Mouse (Mus musculus) embryo, embryonic 11 days (tissue): ENCODE measurements around the gene Phactr3.
"Not testable (repeated sequence)": the region's sequence is repeated elsewhere in the genome, so short reads cannot be mapped to it uniquely, and the experiment has no call there.

Experiments
- DNase-seq: peaks from one replicate; pipeline ENCODE4 v3.0.0-alpha.2; 2015

The Phactr3 gene

GRCm38 (mm10) chr2:178118801-178119560, at the start of gene Phactr3:
Gene Phactr3, plus strand, starts transcription at chr2:178118975.
- peak; percentile 45 for DNase-seq

GRCm38 (mm10) chr2:178078166-178078717, 40.5 kb upstream of the Phactr3 start, which contains the start of gene Zfp931:
Gene Zfp931, minus strand, starts transcription at chr2:178078476.
- not testable (repeated sequence) for DNase-seq

- DNase-seq = no peak
These were observed 29.2 kb upstream of the Phactr3 start for GRCm38 (mm10) chr2:178089586-178089985.

- DNase-seq = peak; percentile 66
These were observed 20.8 kb upstream of the Phactr3 start for GRCm38 (mm10) chr2:178098021-178098420.

GRCm38 (mm10) chr2:178101957-178102356, 16.8 kb upstream of the Phactr3 start:
- peak; percentile 76 for DNase-seq

GRCm38 (mm10) chr2:178117946-178118345, 829 bp upstream of the Phactr3 start:
- peak; percentile 82 for DNase-seq

GRCm38 (mm10) chr2:178119561-178120355, 983 bp downstream of the Phactr3 start:
- DNase-seq = no peak

- no peak for DNase-seq
These were observed 1.5 kb downstream of the Phactr3 start for GRCm38 (mm10) chr2:178120356-178120645.

GRCm38 (mm10) chr2:178120651-178121374, 2.0 kb downstream of the Phactr3 start:
- DNase-seq = no peak

GRCm38 (mm10) chr2:178121375-178121688, 2.6 kb downstream of the Phactr3 start:
- no peak for DNase-seq

- peak; percentile 57 for DNase-seq
These were observed 3.3 kb downstream of the Phactr3 start for GRCm38 (mm10) chr2:178121946-178122665.

- DNase-seq = no peak
These were observed 4.7 kb downstream of the Phactr3 start for GRCm38 (mm10) chr2:178123466-178123865.

- DNase-seq = no peak
These were observed 6.7 kb downstream of the Phactr3 start for GRCm38 (mm10) chr2:178125427-178125826.

GRCm38 (mm10) chr2:178126041-178126820, 7.5 kb downstream of the Phactr3 start:
- no peak for DNase-seq

- DNase-seq = no peak
These were observed 9.8 kb downstream of the Phactr3 start for GRCm38 (mm10) chr2:178128594-178128993.

GRCm38 (mm10) chr2:178129161-178129560, 10.4 kb downstream of the Phactr3 start:
- DNase-seq = no peak

GRCm38 (mm10) chr2:178129676-178130075, 10.9 kb downstream of the Phactr3 start:
- no peak for DNase-seq

- DNase-seq = no peak
These were observed 11.8 kb downstream of the Phactr3 start for GRCm38 (mm10) chr2:178130536-178130935.

GRCm38 (mm10) chr2:178131011-178131410, 12.2 kb downstream of the Phactr3 start:
- DNase-seq = no peak

GRCm38 (mm10) chr2:178131606-178132365, 13.0 kb downstream of the Phactr3 start:
- DNase-seq = no peak

GRCm38 (mm10) chr2:178135713-178136112, 16.9 kb downstream of the Phactr3 start:
- no peak for DNase-seq
